8 mouse cellular contexts compared by ENCODE assay signal in genomic region chr5:142932084-142932685, GRCm38 (mm10). TPM values are rescaled to one million over a fixed set of nuclear protein-coding genes. Genes with fewer than 3 reads are reported as not detected.
DNase-seq lines count a peak whose midpoint lies in the region; ATAC-seq and TF ChIP-seq lines count a peak whose summit lies in the region.

No protein-coding gene starts in this region.

- H3K9me3 ChIP-seq in CH12.LX (replicated peaks; ENCODE audit: low read length): no peaks in the 10 kb centered on the region
- no peaks in the 10 kb centered on the region for H3K9me3 ChIP-seq in embryonic facial prominence, embryonic 13.5 days
- no peaks in the 10 kb centered on the region for H3K9me3 ChIP-seq in kidney, embryonic 14.5 days (ENCODE audit: control insufficient read depth, low read length)

- peak; percentile 90 for DNase-seq in CH12.LX (ENCODE audit: extremely low read depth)
- peak; percentile 71 to 88 for DNase-seq in adrenal gland, postnatal 36 days
- peak; percentile 92 for DNase-seq in heart, adult 8-10 months (ENCODE audit: low spot score)
- DNase-seq in liver, adult 2 months (ENCODE audit: extremely low read depth, low read depth, low spot score): peak; percentile 77
- DNase-seq in natural killer cell, adult 2 months (ENCODE audit: low spot score in 2 of 2): peak; percentile 79 to 83
- peak; percentile 70 for DNase-seq in thymus, postnatal 0 days (ENCODE audit: low spot score)

- dilution Hi-C loops in CH12.LX (cut with MboI; ENCODE audit: extremely low pct_ligation_motif_present, extremely low pct_unique_long_range_greater_than_20kb, low sequenced_read_pairs): no loop called here

- 26% methylated on average over 9 of the region's 9 CpGs for WGBS in embryonic facial prominence, embryonic 13.5 days
- 22% methylated on average over 9 of the region's 9 CpGs for WGBS in kidney, embryonic 14.5 days
- 6% methylated on average over 9 of the region's 9 CpGs for WGBS in liver, adult 2 months

- 0 out of 2 replicates have a peak, but pooled peaks have one; percentile 13 for TF ChIP-seq EP300 in CH12.LX (IDR thresholded peaks at IDR 0.05; ENCODE audit: low read length)

- peak overlapping the region; percentile 86 for H3K4me2 ChIP-seq in CH12.LX (ENCODE audit: insufficient read depth, low read depth, poor library complexity, severe bottlenecking)
- H3K4me2 ChIP-seq in embryonic facial prominence, embryonic 13.5 days: peak overlapping the region; percentile 9; the same call in 1 of the 2 replicates
- no peak overlapping the region for H3K4me2 ChIP-seq in kidney, embryonic 14.5 days (replicated peaks; ENCODE audit: low read depth, low read length)

- TF ChIP-seq CTCF in CH12.LX (conservative IDR thresholded peaks at IDR 0.05 in 1 of 2, IDR thresholded peaks at IDR 0.05 in 1 of 2; ENCODE audit: low read depth in 2 of 2, low read length in 2 of 2): peak; percentile 53 to 94
- peak; percentile 89 for TF ChIP-seq CTCF in liver, adult 2 months (IDR thresholded peaks at IDR 0.05; ENCODE audit: low read depth, low read length)

- in situ Hi-C loops in CH12.LX (cut with MboI; ENCODE audit: low pct_ligation_motif_present, low pct_unique_long_range_greater_than_20kb, low sequenced_read_pairs): loop anchor here (5.0 to 25.0 kb wide), 2 partner anchors 45 to 355 kb away; partner anchors contain the start of gene Zfp853

- no peak overlapping the region for H3K27ac ChIP-seq in CH12.LX (ENCODE audit: insufficient read depth, low read depth)
- peak overlapping the region; percentile 44; the same call in 1 of the 2 replicates for H3K27ac ChIP-seq in embryonic facial prominence, embryonic 13.5 days
- H3K27ac ChIP-seq in kidney, embryonic 14.5 days (ENCODE audit: low read depth, low read length): no peak overlapping the region
- H3K27ac ChIP-seq in liver, adult 2 months (replicated peaks; ENCODE audit: insufficient read depth, low read depth, low read length): peak overlapping the region; percentile 34

- peaks cover 12 to 49% of the 10 kb centered on the region in 2 experiments for H3K4me1 ChIP-seq in CH12.LX (ENCODE audit: control insufficient read depth in 1 of 2, insufficient read depth in 2 of 2)
- peaks cover 23% of the 10 kb centered on the region for H3K4me1 ChIP-seq in embryonic facial prominence, embryonic 13.5 days
- peaks cover 6% of the 10 kb centered on the region; the same call in 1 of the 2 replicates for H3K4me1 ChIP-seq in kidney, embryonic 14.5 days (ENCODE audit: control insufficient read depth, insufficient read depth, low read length)
- H3K4me1 ChIP-seq in liver, adult 2 months (ENCODE audit: control insufficient read depth, insufficient read depth, low read length): peaks cover 20% of the 10 kb centered on the region

- peak; percentile 40; the same call in 1 of the 2 replicates for TF ChIP-seq POLR2A in CH12.LX (IDR thresholded peaks at IDR 0.05; ENCODE audit: low read depth, low read length)
- TF ChIP-seq POLR2A in liver, adult 2 months (IDR thresholded peaks at IDR 0.05; ENCODE audit: extremely low read depth, insufficient read depth, low read length): no peak

- no peaks in the 10 kb centered on the region for H3K27me3 ChIP-seq in CH12.LX (replicated peaks)
- H3K27me3 ChIP-seq in embryonic facial prominence, embryonic 13.5 days: no peaks in the 10 kb centered on the region
- no peaks in the 10 kb centered on the region for H3K27me3 ChIP-seq in kidney, embryonic 14.5 days (ENCODE audit: control insufficient read depth, insufficient read depth, low read length)
- no peaks in the 10 kb centered on the region for H3K27me3 ChIP-seq in liver, adult 2 months (ENCODE audit: control insufficient read depth, insufficient read depth, low read length)

- H3K9ac ChIP-seq in CH12.LX (ENCODE audit: insufficient read depth, low read depth): peak overlapping the region; percentile 65
- no peak overlapping the region for H3K9ac ChIP-seq in embryonic facial prominence, embryonic 13.5 days
- H3K9ac ChIP-seq in kidney, embryonic 14.5 days (ENCODE audit: low read depth, low read length): no peak overlapping the region; the same call in 1 of the 2 replicates
- no peak overlapping the region; the same call in 1 of the 2 replicates for H3K9ac ChIP-seq in liver, adult 2 months (ENCODE audit: low read depth, low read length)

- no peak for ATAC-seq in embryonic facial prominence, embryonic 13.5 days (ENCODE audit: insufficient number of reproducible peaks, insufficient read depth, low FRiP score, low TSS enrichment, low read depth)
- ATAC-seq in kidney, embryonic 14.5 days (ENCODE audit: low FRiP score, low TSS enrichment): peak; percentile 30

- no peaks in the 10 kb centered on the region for H3K36me3 ChIP-seq in CH12.LX (replicated peaks in 1 of 2; ENCODE audit: control insufficient read depth in 1 of 2, insufficient read depth in 1 of 2, low read length in 1 of 2)
- no peaks in the 10 kb centered on the region for H3K36me3 ChIP-seq in embryonic facial prominence, embryonic 13.5 days
- H3K36me3 ChIP-seq in kidney, embryonic 14.5 days (ENCODE audit: control insufficient read depth, insufficient read depth, low read length): no peaks in the 10 kb centered on the region
- H3K36me3 ChIP-seq in liver, adult 2 months (ENCODE audit: control insufficient read depth, insufficient read depth, low read length): no peaks in the 10 kb centered on the region

- peak overlapping the region; percentile 16 to 36 (median 26) for H3K4me3 ChIP-seq in CH12.LX (replicated peaks in 1 of 3; ENCODE audit: low read depth in 2 of 3, low read length in 2 of 3, poor library complexity in 1 of 3)
- H3K4me3 ChIP-seq in embryonic facial prominence, embryonic 13.5 days: no peak overlapping the region
- H3K4me3 ChIP-seq in kidney, embryonic 14.5 days (ENCODE audit: low read length): no peak overlapping the region
- H3K4me3 ChIP-seq in liver, adult 2 months (ENCODE audit: insufficient read depth, low read depth, low read length): no peak overlapping the region

- H3K79me2 ChIP-seq in CH12.LX (replicated peaks; ENCODE audit: control insufficient read depth, extremely low read depth, insufficient read depth, poor library complexity, severe bottlenecking): no peaks in the 10 kb centered on the region
- H3K79me2 ChIP-seq in liver, adult 2 months (ENCODE audit: control insufficient read depth, insufficient read depth, low read length): no peaks in the 10 kb centered on the region

- TF ChIP-seq RAD21 in CH12.LX (IDR thresholded peaks at IDR 0.05; ENCODE audit: low read depth, low read length): peak; percentile 94

TF ChIP-seq in CH12.LX, 34 proteins besides CTCF, POLR2A, EP300 and RAD21 (continues in another document):
- TF ChIP-seq E2F4 (IDR thresholded peaks at IDR 0.05; ENCODE audit: insufficient replicate concordance, low read depth, low read length) (no peak), SMC3 (IDR thresholded peaks at IDR 0.05; ENCODE audit: low read depth, low read length) (peak; percentile 97), ELF1 (IDR thresholded peaks at IDR 0.05; ENCODE audit: low read depth, low read length) (no peak), CHD1 (IDR thresholded peaks at IDR 0.05; ENCODE audit: low read depth, low read length) (no peak), TCF12 (IDR thresholded peaks at IDR 0.05; ENCODE audit: low read depth, low read length) (no peak), MAZ (IDR thresholded peaks at IDR 0.05; ENCODE audit: low read depth, low read length) (0 out of 2 replicates have a peak, but pooled peaks have one; percentile 26), NRF1 (IDR thresholded peaks at IDR 0.05; ENCODE audit: low read depth, low read length) (0 out of 2 replicates have a peak, but pooled peaks have one; percentile 2), TBP (conservative IDR thresholded peaks at IDR 0.05; ENCODE audit: low read depth, low read length) (no peak), PAX5 (IDR thresholded peaks at IDR 0.05; ENCODE audit: low read length) (no peak), USF2 (conservative IDR thresholded peaks at IDR 0.05; ENCODE audit: low read depth, low read length) (no peak)

RNA-seq across cellular contexts. Expression of gene Actb, which starts 25.6 kb away (rescaled TPM):
- total RNA-seq in CH12.LX (2012; rRNA removed) (4,756 and 5,246 TPM in 2 replicates), CH12.LX (2014; rRNA removed) (3,882 and 4,152 TPM in 2 replicates)
- 3,023 and 5,048 TPM in 2 replicates for polyA plus RNA-seq in CH12.LX (2012; ENCODE audit: insufficient read length, low read depth)
- 1,000 to 10,000 TPM; 3,336 to 3,351 TPM for total RNA-seq in adrenal gland, postnatal 36 days (2021)
- 14,475 and 16,597 TPM in 2 replicates for polyA plus RNA-seq in embryonic facial prominence, embryonic 13.5 days (2015; fragmentation: Nextera tagmentation; extraction: Ambion mirVana)
- total RNA-seq in heart, adult 8-10 months (2022): 100 to 1,000 TPM; 461 to 845 (median 654) TPM
- 14,375 and 16,963 TPM in 2 replicates for polyA plus RNA-seq in kidney, embryonic 14.5 days (2014; fragmentation: Nextera tagmentation; extraction: Ambion mirVana)
- total RNA-seq in liver, adult 2 months (2014; rRNA removed): 726 and 988 TPM in 2 replicates
- polyA plus RNA-seq in liver, adult 2 months (2012; rRNA removed): 1,363 and 1,398 TPM in 2 replicates
- polyA plus RNA-seq in thymus, postnatal 0 days (2015; fragmentation: Nextera tagmentation; extraction: Ambion mirVana): 27,108 and 27,970 TPM in 2 replicates

RNA-seq across cellular contexts. Expression of gene Fscn1, which starts 28.0 kb away (rescaled TPM):
- 51.7 and 65.3 TPM in 2 replicates for total RNA-seq in CH12.LX (2012; rRNA removed)
- 18.2 and 19.7 TPM in 2 replicates for total RNA-seq in CH12.LX (2014; rRNA removed)
- polyA plus RNA-seq in CH12.LX (2012; ENCODE audit: insufficient read length, low read depth): 70.4 and 75.7 TPM in 2 replicates
- total RNA-seq in adrenal gland, postnatal 36 days (2021): 10 to 100 TPM; 33.6 to 42.0 TPM
- 392 and 441 TPM in 2 replicates for polyA plus RNA-seq in embryonic facial prominence, embryonic 13.5 days (2015; fragmentation: Nextera tagmentation; extraction: Ambion mirVana)
- total RNA-seq in heart, adult 8-10 months (2022): 10 to 100 TPM in 3 of 4 experiments, 1 to 10 TPM in 1; 9.9 to 28.6 (median 23.6) TPM
- 312 and 390 TPM in 2 replicates for polyA plus RNA-seq in kidney, embryonic 14.5 days (2014; fragmentation: Nextera tagmentation; extraction: Ambion mirVana)
- total RNA-seq in liver, adult 2 months (2014; rRNA removed): 2.0 and 4.2 TPM in 2 replicates
- 3.0 and 4.4 TPM in 2 replicates for polyA plus RNA-seq in liver, adult 2 months (2012; rRNA removed)
- polyA plus RNA-seq in thymus, postnatal 0 days (2015; fragmentation: Nextera tagmentation; extraction: Ambion mirVana): 33.5 and 37.0 TPM in 2 replicates

RNA-seq across cellular contexts. Expression of gene Fbxl18, which starts 37.0 kb away (rescaled TPM):
- total RNA-seq in CH12.LX (2012; rRNA removed): 5.0 and 6.4 TPM in 2 replicates
- 2.3 and 3.7 TPM in 2 replicates for total RNA-seq in CH12.LX (2014; rRNA removed)
- polyA plus RNA-seq in CH12.LX (2012; ENCODE audit: insufficient read length, low read depth): 5.0 and 5.5 TPM in 2 replicates
- 10 to 100 TPM; 10.8 to 13.9 TPM for total RNA-seq in adrenal gland, postnatal 36 days (2021)
- polyA plus RNA-seq in embryonic facial prominence, embryonic 13.5 days (2015; fragmentation: Nextera tagmentation; extraction: Ambion mirVana): 15.0 and 15.7 TPM in 2 replicates
- total RNA-seq in heart, adult 8-10 months (2022): 1 to 10 TPM; 3.7 to 5.2 (median 4.7) TPM
- 11.7 and 14.6 TPM in 2 replicates for polyA plus RNA-seq in kidney, embryonic 14.5 days (2014; fragmentation: Nextera tagmentation; extraction: Ambion mirVana)
- 1.5 and 2.4 TPM in 2 replicates for total RNA-seq in liver, adult 2 months (2014; rRNA removed)
- polyA plus RNA-seq in liver, adult 2 months (2012; rRNA removed): 9.3 and 10.6 TPM in 2 replicates
- polyA plus RNA-seq in thymus, postnatal 0 days (2015; fragmentation: Nextera tagmentation; extraction: Ambion mirVana): 4.7 and 5.9 TPM in 2 replicates

Comparison
In these comparisons a context has a peak if more than half of its experiments do, and no peak if none do; other contexts are left out.
1. H3K27ac ChIP-seq: peak in embryonic facial prominence, embryonic 13.5 days (single experiment) and liver, adult 2 months (single experiment); none in CH12.LX (single experiment) and kidney, embryonic 14.5 days (single experiment).
2. H3K4me3 ChIP-seq: peak in CH12.LX (3 of 3); none in embryonic facial prominence, embryonic 13.5 days (single experiment), kidney, embryonic 14.5 days (single experiment) and liver, adult 2 months (single experiment).
3. Peak in every context shown above with its lines, with median percentiles within 50 percentile points of each other: DNase-seq.